Mouse (Mus musculus): ENCODE measurements around the gene Olfr202. TPM values are rescaled to one million over a fixed set of nuclear protein-coding genes. Genes with fewer than 3 reads are reported as not detected.

The Olfr202 gene
- not detected for polyA plus RNA-seq (2014; fragmentation: Illumina TruSeq; extraction: RNeasy Lipid Tissue Mini Kit (QIAGEN cat#74804); ENCODE audit: low read depth, low replicate concordance)

DNA sequence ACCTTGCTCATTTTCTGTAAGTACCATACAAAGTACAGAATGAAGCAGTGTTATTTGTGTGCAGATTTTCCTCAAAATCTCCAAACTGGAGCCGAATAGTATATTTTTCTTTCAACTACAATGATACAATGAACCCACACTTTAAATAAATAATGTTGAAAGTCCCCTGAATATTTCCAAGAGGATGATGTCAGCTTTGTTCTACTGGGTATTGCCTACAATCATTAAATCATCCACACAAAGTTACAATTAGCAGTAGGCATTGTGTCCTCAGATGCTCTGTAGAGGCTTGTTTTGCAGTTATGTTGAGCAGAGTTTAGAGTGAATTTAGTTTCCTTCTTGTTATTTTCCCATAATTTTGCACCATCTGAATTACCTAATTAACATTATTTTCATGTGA, at the start of gene Olfr202:
Gene Olfr202, minus strand, starts transcription at position 101 of the 400 bp plus-strand sequence.

DNA sequence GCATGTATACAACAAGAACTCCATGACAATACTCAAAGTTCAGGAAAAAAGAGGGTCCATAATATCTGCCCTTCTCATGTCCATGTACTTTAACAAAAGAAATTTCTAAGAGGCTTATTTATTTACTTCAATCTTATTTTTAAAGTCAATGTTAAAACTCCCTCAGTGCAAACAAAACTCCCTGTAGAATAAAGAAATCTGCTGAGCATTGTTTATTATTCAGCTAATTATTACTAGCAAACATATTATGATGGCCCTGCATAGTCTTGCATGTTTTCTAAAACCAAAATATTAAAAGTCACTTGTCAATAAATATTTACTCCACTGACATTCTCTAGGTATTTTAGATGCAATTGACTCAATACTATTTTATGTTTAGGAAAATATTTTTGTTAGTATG, 44.4 kb upstream of the Olfr202 start, which contains the start of gene Olfr205:
Gene Olfr205, minus strand, starts transcription at position 101 of the 400 bp plus-strand sequence.

DNA sequence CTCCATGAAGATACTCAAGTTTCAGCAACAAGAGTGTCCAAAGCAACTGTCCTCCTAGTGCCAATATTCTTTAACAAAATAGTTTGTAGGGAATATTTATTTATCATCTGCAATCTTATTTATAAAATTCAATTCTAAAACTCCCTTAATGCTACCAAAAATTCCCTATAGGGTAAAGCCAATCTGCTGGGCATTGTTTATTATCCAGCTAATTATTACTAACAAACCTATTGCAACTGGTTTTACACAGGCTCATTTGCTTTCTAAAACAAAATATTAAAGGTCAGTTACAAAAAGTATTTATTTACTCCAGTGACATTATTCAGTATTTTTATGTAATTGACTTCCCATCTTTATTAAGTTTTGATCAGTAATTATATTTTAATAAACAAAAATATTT, 31.6 kb upstream of the Olfr202 start, which contains the start of gene Olfr204:
Gene Olfr204, minus strand, starts transcription at position 101 of the 400 bp plus-strand sequence.

DNA sequence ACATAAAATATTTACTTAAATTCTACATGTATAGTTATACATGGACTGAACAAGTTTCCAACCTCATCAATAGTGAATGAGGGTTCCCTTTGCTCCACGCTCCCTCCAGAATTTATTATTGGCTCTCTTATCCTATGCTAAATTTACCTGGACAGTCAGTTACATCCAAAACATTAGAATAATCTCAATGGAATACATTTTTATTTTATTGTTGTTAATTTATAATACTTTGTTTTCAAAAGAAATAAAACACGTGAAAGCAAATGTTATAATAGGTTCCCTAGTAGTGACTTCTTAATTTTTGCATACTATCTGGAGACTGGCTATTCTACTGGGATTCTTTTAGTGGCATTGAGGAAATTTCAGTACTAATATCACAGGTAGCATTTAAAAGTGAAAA, 12.0 kb upstream of the Olfr202 start, which contains the start of gene Olfr203:
Gene Olfr203, plus strand, starts transcription at position 301 of the 400 bp plus-strand sequence.

DNA sequence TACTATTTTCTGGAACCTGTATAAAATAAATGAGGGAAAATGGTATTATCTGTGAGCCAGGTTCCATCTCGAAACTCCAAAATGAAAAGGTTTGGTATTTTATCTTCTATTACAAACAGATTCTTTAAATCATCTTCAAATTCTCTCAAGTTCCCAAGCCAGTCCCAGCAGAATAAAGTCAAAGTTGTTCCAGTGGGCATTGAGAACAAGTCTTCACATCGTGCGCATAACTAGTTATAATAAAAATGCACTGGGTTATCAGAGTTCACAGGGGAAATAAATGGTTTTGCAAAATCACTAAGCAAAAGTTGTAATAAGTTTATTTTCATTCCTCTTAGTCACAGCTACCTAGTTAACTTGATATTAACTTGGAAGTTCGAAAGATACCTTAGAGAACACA, 14.1 kb downstream of the Olfr202 start, which contains the start of gene Olfr201:
Gene Olfr201, minus strand, starts transcription at position 101 of the 400 bp plus-strand sequence.

Other genes starting within 250 kb of the Olfr202 start
- gene Olfr187, start 247.0 kb downstream of the Olfr202 start, polyA plus RNA-seq (2014; fragmentation: Illumina TruSeq; extraction: RNeasy Lipid Tissue Mini Kit (QIAGEN cat#74804); ENCODE audit: low read depth, low replicate concordance) = not detected
- gene Olfr190, start 208.8 kb downstream of the Olfr202 start, polyA plus RNA-seq (2014; fragmentation: Illumina TruSeq; extraction: RNeasy Lipid Tissue Mini Kit (QIAGEN cat#74804); ENCODE audit: low read depth, low replicate concordance) = not detected
- gene Olfr191, start 197.0 kb downstream of the Olfr202 start, polyA plus RNA-seq (2014; fragmentation: Illumina TruSeq; extraction: RNeasy Lipid Tissue Mini Kit (QIAGEN cat#74804); ENCODE audit: low read depth, low replicate concordance) = not detected
- not detected for gene Olfr193, start 174.9 kb downstream of the Olfr202 start, polyA plus RNA-seq (2014; fragmentation: Illumina TruSeq; extraction: RNeasy Lipid Tissue Mini Kit (QIAGEN cat#74804); ENCODE audit: low read depth, low replicate concordance)
- gene Olfr194, start 165.7 kb downstream of the Olfr202 start, polyA plus RNA-seq (2014; fragmentation: Illumina TruSeq; extraction: RNeasy Lipid Tissue Mini Kit (QIAGEN cat#74804); ENCODE audit: low read depth, low replicate concordance) = not detected
- not detected for gene Olfr195, start 139.7 kb downstream of the Olfr202 start, polyA plus RNA-seq (2014; fragmentation: Illumina TruSeq; extraction: RNeasy Lipid Tissue Mini Kit (QIAGEN cat#74804); ENCODE audit: low read depth, low replicate concordance)
- not detected for gene Olfr196, start 116.3 kb downstream of the Olfr202 start, polyA plus RNA-seq (2014; fragmentation: Illumina TruSeq; extraction: RNeasy Lipid Tissue Mini Kit (QIAGEN cat#74804); ENCODE audit: low read depth, low replicate concordance)
- not detected for gene Olfr198, start 83.3 kb downstream of the Olfr202 start, polyA plus RNA-seq (2014; fragmentation: Illumina TruSeq; extraction: RNeasy Lipid Tissue Mini Kit (QIAGEN cat#74804); ENCODE audit: low read depth, low replicate concordance)
- gene Olfr199, start 67.0 kb downstream of the Olfr202 start, polyA plus RNA-seq (2014; fragmentation: Illumina TruSeq; extraction: RNeasy Lipid Tissue Mini Kit (QIAGEN cat#74804); ENCODE audit: low read depth, low replicate concordance) = not detected
- not detected for gene Olfr201, start 14.2 kb downstream of the Olfr202 start, polyA plus RNA-seq (2014; fragmentation: Illumina TruSeq; extraction: RNeasy Lipid Tissue Mini Kit (QIAGEN cat#74804); ENCODE audit: low read depth, low replicate concordance)
- gene Olfr203, start 12.1 kb upstream of the Olfr202 start, polyA plus RNA-seq (2014; fragmentation: Illumina TruSeq; extraction: RNeasy Lipid Tissue Mini Kit (QIAGEN cat#74804); ENCODE audit: low read depth, low replicate concordance) = not detected
- gene Olfr204, start 31.5 kb upstream of the Olfr202 start, polyA plus RNA-seq (2014; fragmentation: Illumina TruSeq; extraction: RNeasy Lipid Tissue Mini Kit (QIAGEN cat#74804); ENCODE audit: low read depth, low replicate concordance) = not detected
- gene Olfr205, start 44.3 kb upstream of the Olfr202 start, polyA plus RNA-seq (2014; fragmentation: Illumina TruSeq; extraction: RNeasy Lipid Tissue Mini Kit (QIAGEN cat#74804); ENCODE audit: low read depth, low replicate concordance) = not detected
- not detected for gene Olfr206, start 62.5 kb upstream of the Olfr202 start, polyA plus RNA-seq (2014; fragmentation: Illumina TruSeq; extraction: RNeasy Lipid Tissue Mini Kit (QIAGEN cat#74804); ENCODE audit: low read depth, low replicate concordance)
- gene Olfr209, start 77.2 kb upstream of the Olfr202 start, polyA plus RNA-seq (2014; fragmentation: Illumina TruSeq; extraction: RNeasy Lipid Tissue Mini Kit (QIAGEN cat#74804); ENCODE audit: low read depth, low replicate concordance) = not detected
- gene Gabrr3, start 120.5 kb upstream of the Olfr202 start, polyA plus RNA-seq (2014; fragmentation: Illumina TruSeq; extraction: RNeasy Lipid Tissue Mini Kit (QIAGEN cat#74804); ENCODE audit: low read depth, low replicate concordance) = not detected
- gene Riox2, start 185.0 kb upstream of the Olfr202 start, polyA plus RNA-seq (2014; fragmentation: Illumina TruSeq; extraction: RNeasy Lipid Tissue Mini Kit (QIAGEN cat#74804); ENCODE audit: low read depth, low replicate concordance) = 16.7 TPM